Mouse (Mus musculus): Measurements from ENCODE around the gene Olfr1141. TPM values are rescaled to one million over a fixed set of nuclear protein-coding genes. Genes with fewer than 3 reads are reported as not detected.

Gene Olfr1141
- not detected in 4 replicates for total RNA-seq (2023; ENCODE audit: inconsistent age)

GRCm38 (mm10) chr2:87753891-87754290 is at the start of gene Olfr1141:
Olfr1141 (minus strand) TSS chr2:87753991.

GRCm38 (mm10) chr2:87800292-87800691 is 46.5 kb upstream of the Olfr1141 start, which contains the start of gene Olfr1143:
Olfr1143 (plus strand) TSS chr2:87800592.

GRCm38 (mm10) chr2:87779183-87779582 is 25.4 kb upstream of the Olfr1141 start, which contains the start of gene Olfr152:
Olfr152 (plus strand) TSS chr2:87779483.

GRCm38 (mm10) chr2:87743452-87743851 is 10.3 kb downstream of the Olfr1141 start, which contains the start of gene Olfr1140:
Olfr1140 (plus strand) TSS chr2:87743752.

GRCm38 (mm10) chr2:87739878-87740277 is 13.9 kb downstream of the Olfr1141 start, which contains the start of gene Olfr1138:
Olfr1138 (minus strand) TSS chr2:87739978.

DNA sequence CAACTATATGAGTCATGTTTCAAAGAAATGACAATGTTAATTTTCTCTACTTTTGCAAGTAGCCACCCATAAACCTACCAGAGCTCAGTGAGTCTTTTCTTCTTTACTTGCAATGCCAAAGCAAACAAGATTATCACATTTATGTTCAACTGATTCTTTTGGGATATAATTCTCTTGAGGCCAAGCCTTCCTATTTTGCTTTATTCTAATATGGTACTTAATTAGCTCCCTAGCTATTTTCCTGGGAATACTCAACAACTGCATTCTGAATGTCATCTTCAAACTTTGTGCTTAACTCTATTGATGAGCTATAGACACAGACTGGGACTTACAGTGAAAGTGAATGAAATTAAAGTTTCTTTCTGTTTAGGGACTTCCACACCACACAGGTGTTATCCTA is 40.7 kb downstream of the Olfr1141 start, which contains the start of gene Olfr1137:
TSS of gene Olfr1137 (minus strand) at position 101 of the 400 bp plus-strand sequence.

Other genes with a start within 250 kb of the Olfr1141 start
- gene Pramel6, start 247.4 kb downstream of the Olfr1141 start, total RNA-seq (2023; ENCODE audit: inconsistent age) = not detected in 4 replicates
- gene Olfr153, start 222.2 kb downstream of the Olfr1141 start, total RNA-seq (2023; ENCODE audit: inconsistent age) = not detected in 4 replicates
- gene Olfr1128, start 208.4 kb downstream of the Olfr1141 start, total RNA-seq (2023; ENCODE audit: inconsistent age) = not detected in 4 replicates
- gene Olfr1129, start 180.1 kb downstream of the Olfr1141 start, total RNA-seq (2023; ENCODE audit: inconsistent age) = not detected in 4 replicates
- gene Olfr1130, start 147.8 kb downstream of the Olfr1141 start, total RNA-seq (2023; ENCODE audit: inconsistent age) = not detected in 4 replicates
- gene Olfr1131, start 126.9 kb downstream of the Olfr1141 start, total RNA-seq (2023; ENCODE audit: inconsistent age) = not detected in 4 replicates
- gene Olfr1132, start 116.5 kb downstream of the Olfr1141 start, total RNA-seq (2023; ENCODE audit: inconsistent age) = not detected in 4 replicates
- not detected in 4 replicates for gene Olfr1133, start 106.6 kb downstream of the Olfr1141 start, total RNA-seq (2023; ENCODE audit: inconsistent age)
- not detected in 4 replicates for gene Olfr1134, start 95.5 kb downstream of the Olfr1141 start, total RNA-seq (2023; ENCODE audit: inconsistent age)
- not detected in 4 replicates for gene Olfr1135, start 80.3 kb downstream of the Olfr1141 start, total RNA-seq (2023; ENCODE audit: inconsistent age)
- not detected in 4 replicates for gene Olfr1136, start 60.0 kb downstream of the Olfr1141 start, total RNA-seq (2023; ENCODE audit: inconsistent age)
- gene Olfr1137, start 40.8 kb downstream of the Olfr1141 start, total RNA-seq (2023; ENCODE audit: inconsistent age) = not detected in 4 replicates
- not detected in 4 replicates for gene Olfr1138, start 14.0 kb downstream of the Olfr1141 start, total RNA-seq (2023; ENCODE audit: inconsistent age)
- gene Olfr1140, start 10.2 kb downstream of the Olfr1141 start, total RNA-seq (2023; ENCODE audit: inconsistent age) = not detected in 4 replicates
- gene Olfr152, start 25.5 kb upstream of the Olfr1141 start, total RNA-seq (2023; ENCODE audit: inconsistent age) = not detected in 4 replicates
- not detected in 4 replicates for gene Olfr1143, start 46.6 kb upstream of the Olfr1141 start, total RNA-seq (2023; ENCODE audit: inconsistent age)
- gene Olfr1145, start 55.8 kb upstream of the Olfr1141 start, total RNA-seq (2023; ENCODE audit: inconsistent age) = not detected in 4 replicates
- gene Olfr1148, start 76.5 kb upstream of the Olfr1141 start, total RNA-seq (2023; ENCODE audit: inconsistent age) = not detected in 4 replicates
- gene Olfr1150-ps1, start 90.0 kb upstream of the Olfr1141 start, total RNA-seq (2023; ENCODE audit: inconsistent age) = not detected in 4 replicates
- gene Olfr1151, start 101.9 kb upstream of the Olfr1141 start, total RNA-seq (2023; ENCODE audit: inconsistent age) = not detected in 4 replicates
- not detected in 4 replicates for gene Olfr1152, start 112.5 kb upstream of the Olfr1141 start, total RNA-seq (2023; ENCODE audit: inconsistent age)
- gene Olfr1153, start 141.0 kb upstream of the Olfr1141 start, total RNA-seq (2023; ENCODE audit: inconsistent age) = not detected in 4 replicates
- not detected in 4 replicates for gene Olfr1154, start 151.2 kb upstream of the Olfr1141 start, total RNA-seq (2023; ENCODE audit: inconsistent age)
- not detected in 4 replicates for gene Olfr1155, start 191.1 kb upstream of the Olfr1141 start, total RNA-seq (2023; ENCODE audit: inconsistent age)
- gene Olfr1156, start 199.1 kb upstream of the Olfr1141 start, total RNA-seq (2023; ENCODE audit: inconsistent age) = not detected in 4 replicates
- gene Olfr1157, start 214.3 kb upstream of the Olfr1141 start, total RNA-seq (2023; ENCODE audit: inconsistent age) = not detected in 4 replicates
- not detected in 4 replicates for gene Olfr74, start 220.7 kb upstream of the Olfr1141 start, total RNA-seq (2023; ENCODE audit: inconsistent age)
- gene Olfr1158, start 236.1 kb upstream of the Olfr1141 start, total RNA-seq (2023; ENCODE audit: inconsistent age) = not detected in 4 replicates